ENCODE assay signal across 8 mouse cellular contexts in genomic region chr3:86920343-86921083, GRCm38 (mm10). TPM values are rescaled to one million over a fixed set of nuclear protein-coding genes. Genes with fewer than 3 reads are reported as not detected.
DNase-seq lines count a peak whose midpoint lies in the region; ATAC-seq lines count a peak whose summit lies in the region.

Dclk2 (minus strand) TSS chr3:86920852.

- H3K36me3 ChIP-seq in heart, embryonic 13.5 days, result no peaks in the 10 kb centered on the region
- no peaks in the 10 kb centered on the region for H3K36me3 ChIP-seq in kidney, embryonic 16.5 days (ENCODE audit: insufficient read depth, low read length)
- no peaks in the 10 kb centered on the region for H3K36me3 ChIP-seq in liver, embryonic 11.5 days (ENCODE audit: control insufficient read depth, insufficient read depth, low read length)
- H3K36me3 ChIP-seq in splenic B cell, adult 2 months (ENCODE audit: control insufficient read depth, insufficient read depth, low read length, poor library complexity, severe bottlenecking), result no peaks in the 10 kb centered on the region

- no peaks in the 10 kb centered on the region for H3K9me3 ChIP-seq in heart, embryonic 13.5 days
- H3K9me3 ChIP-seq in kidney, embryonic 16.5 days (ENCODE audit: low read length), result no peaks in the 10 kb centered on the region
- H3K9me3 ChIP-seq in liver, embryonic 11.5 days (ENCODE audit: control insufficient read depth, low read length), result no peaks in the 10 kb centered on the region

- peak within 1 kb of the TSS; percentile 77 for H3K4me3 ChIP-seq in heart, embryonic 13.5 days
- peak within 1 kb of the TSS; percentile 78 for H3K4me3 ChIP-seq in kidney, embryonic 16.5 days (ENCODE audit: low read length)
- H3K4me3 ChIP-seq in liver, embryonic 11.5 days (ENCODE audit: low read depth, low read length), result peak within 1 kb of the TSS; percentile 74

- H3K4me1 ChIP-seq in heart, embryonic 13.5 days, result peaks cover 6% of the 10 kb centered on the region
- peaks cover 10% of the 10 kb centered on the region; the same call in 1 of the 2 replicates for H3K4me1 ChIP-seq in kidney, embryonic 16.5 days (ENCODE audit: insufficient read depth, low read length)
- H3K4me1 ChIP-seq in liver, embryonic 11.5 days (replicated peaks; ENCODE audit: control insufficient read depth, insufficient read depth, low read length), result no peaks in the 10 kb centered on the region

- WGBS in heart, embryonic 13.5 days, result under 1% methylated on average over 75 of the region's 91 CpGs
- WGBS in kidney, embryonic 16.5 days, result under 1% methylated on average over 68 of the region's 91 CpGs
- WGBS in liver, embryonic 11.5 days, result under 1% methylated on average over 79 of the region's 91 CpGs

- ATAC-seq in heart, embryonic 13.5 days (ENCODE audit: extremely low read depth, insufficient number of reproducible peaks, low FRiP score, low TSS enrichment), result peak; percentile 63
- ATAC-seq in kidney, embryonic 16.5 days (ENCODE audit: low FRiP score, low TSS enrichment), result peak; percentile 92
- ATAC-seq in liver, embryonic 11.5 days (replicated peaks; ENCODE audit: low FRiP score), result peak; percentile 69

- H3K4me2 ChIP-seq in heart, embryonic 13.5 days, result peak within 1 kb of the TSS; percentile 94
- peak within 1 kb of the TSS; percentile 93 for H3K4me2 ChIP-seq in kidney, embryonic 16.5 days (replicated peaks; ENCODE audit: low read depth, low read length)
- peak within 1 kb of the TSS; percentile 94 for H3K4me2 ChIP-seq in liver, embryonic 11.5 days

- H3K9ac ChIP-seq in heart, embryonic 13.5 days, result peak within 1 kb of the TSS; percentile 88
- peak within 1 kb of the TSS; percentile 83 for H3K9ac ChIP-seq in kidney, embryonic 16.5 days (replicated peaks; ENCODE audit: low read length)
- peak within 1 kb of the TSS; percentile 59 for H3K9ac ChIP-seq in liver, embryonic 11.5 days (ENCODE audit: low read depth, low read length)

- peak; percentile 79 for DNase-seq in CD4-positive, CD25-positive, alpha-beta regulatory T cell, adult 2 months (ENCODE audit: low read depth, low spot score)
- DNase-seq in brain, embryonic 18.5 days (ENCODE audit: low read depth, low spot score), result peak; percentile 75
- peak; percentile 36 for DNase-seq in fibroblast of lung, adult 2 months (ENCODE audit: low read depth)
- peak; percentile 60 for DNase-seq in liver, embryonic 11.5 days (ENCODE audit: low spot score)
- peak; percentile 7 to 55 for DNase-seq in natural killer cell, adult 2 months (ENCODE audit: low spot score in 2 of 2)
- peak; percentile 86 for DNase-seq in splenic B cell, adult 2 months (ENCODE audit: low read depth, low spot score)

- peaks cover 33% of the 10 kb centered on the region for H3K27me3 ChIP-seq in heart, embryonic 13.5 days (replicated peaks)
- H3K27me3 ChIP-seq in kidney, embryonic 16.5 days (ENCODE audit: insufficient read depth, low read length), result peaks cover 20% of the 10 kb centered on the region; the same call in 1 of the 2 replicates
- H3K27me3 ChIP-seq in liver, embryonic 11.5 days (replicated peaks; ENCODE audit: control insufficient read depth, insufficient read depth, low read length), result peaks cover 30% of the 10 kb centered on the region
- no peaks in the 10 kb centered on the region for H3K27me3 ChIP-seq in splenic B cell, adult 2 months (ENCODE audit: control insufficient read depth, insufficient read depth, low read length, poor library complexity, severe bottlenecking)

- peak within 1 kb of the TSS; percentile 60 for H3K27ac ChIP-seq in heart, embryonic 13.5 days (replicated peaks)
- H3K27ac ChIP-seq in kidney, embryonic 16.5 days (ENCODE audit: low read length), result peak within 1 kb of the TSS; percentile 65; the same call in 1 of the 2 replicates
- no peak within 1 kb of the TSS for H3K27ac ChIP-seq in liver, embryonic 11.5 days (ENCODE audit: low read depth, low read length)

RNA-seq across cellular contexts. Expression of gene Dclk2, which starts in this region (rescaled TPM):
- polyA plus RNA-seq in heart, embryonic 13.5 days (2015; fragmentation: Nextera tagmentation; extraction: Ambion mirVana), result 3.6 and 4.2 TPM in 2 replicates
- polyA plus RNA-seq in kidney, embryonic 16.5 days (2015; fragmentation: Nextera tagmentation; extraction: Ambion mirVana), result 3.4 and 4.0 TPM in 2 replicates
- polyA plus RNA-seq in liver, embryonic 11.5 days (2014; fragmentation: Nextera tagmentation; extraction: Ambion mirVana), result 6.6 and 9.3 TPM in 2 replicates

Comparison
In these comparisons a context has a peak if more than half of its experiments do, and no peak if none do; other contexts are left out.
1. DNase-seq: peak in every context shown above with its lines; median percentile 86 in splenic B cell, adult 2 months; 79 in CD4-positive, CD25-positive, alpha-beta regulatory T cell, adult 2 months; 75 in brain, embryonic 18.5 days; 60 in liver, embryonic 11.5 days; 36 in fibroblast of lung, adult 2 months; 31 in natural killer cell, adult 2 months.